Mouse (Mus musculus): ENCODE results near the gene Epdr1. TPM values are rescaled to one million over a fixed set of nuclear protein-coding genes. Genes with fewer than 3 reads are reported as not detected.

Gene Epdr1
- polyA plus RNA-seq, 1 experiment: 0.56 TPM

- Histone ChIP-seq H3K4me1 (ENCODE audit: control insufficient read depth, insufficient read depth, low read length) (no peaks in the 10 kb centered on the region), H3K36me3 (ENCODE audit: control insufficient read depth, insufficient read depth, low read length) (no peaks in the 10 kb centered on the region), H3K4me3 (ENCODE audit: control insufficient read depth, low read depth, low read length) (no peak overlapping the region), H3K27me3 (ENCODE audit: control insufficient read depth, insufficient read depth, low read length) (no peaks in the 10 kb centered on the region), H3K27ac (ENCODE audit: control insufficient read depth, insufficient read depth, low read depth, low read length) (no peak overlapping the region)
- no peak for TF ChIP-seq CTCF (IDR thresholded peaks at IDR 0.05; ENCODE audit: control insufficient read depth, insufficient read depth, insufficient replicate concordance, low read depth, low read length)
- no peak for TF ChIP-seq POLR2A (IDR thresholded peaks at IDR 0.05; ENCODE audit: control insufficient read depth, low read depth, low read length)
Measured at GRCm38 (mm10) chr13:19636131-19636530, 16.4 kb upstream of the Epdr1 start.

GRCm38 (mm10) chr13:19630768-19631709, 11.3 kb upstream of the Epdr1 start:
- TF ChIP-seq POLR2A (IDR thresholded peaks at IDR 0.05; ENCODE audit: control insufficient read depth, low read depth, low read length): no peak
- no peak for TF ChIP-seq CTCF (IDR thresholded peaks at IDR 0.05; ENCODE audit: control insufficient read depth, insufficient read depth, insufficient replicate concordance, low read depth, low read length)
- no peak overlapping the region for H3K27ac ChIP-seq (ENCODE audit: control insufficient read depth, insufficient read depth, low read depth, low read length)
- H3K27me3 ChIP-seq (ENCODE audit: control insufficient read depth, insufficient read depth, low read length): no peaks in the 10 kb centered on the region
- no peaks in the 10 kb centered on the region for H3K4me1 ChIP-seq (ENCODE audit: control insufficient read depth, insufficient read depth, low read length)
- no peak overlapping the region for H3K4me3 ChIP-seq (ENCODE audit: control insufficient read depth, low read depth, low read length)
- no peaks in the 10 kb centered on the region for H3K36me3 ChIP-seq (ENCODE audit: control insufficient read depth, insufficient read depth, low read length)

- no peak overlapping the region for H3K4me3 ChIP-seq (ENCODE audit: control insufficient read depth, low read depth, low read length)
- no peaks in the 10 kb centered on the region for H3K36me3 ChIP-seq (ENCODE audit: control insufficient read depth, insufficient read depth, low read length)
- peaks cover 5% of the 10 kb centered on the region for H3K4me1 ChIP-seq (ENCODE audit: control insufficient read depth, insufficient read depth, low read length)
- TF ChIP-seq CTCF (IDR thresholded peaks at IDR 0.05; ENCODE audit: control insufficient read depth, insufficient read depth, insufficient replicate concordance, low read depth, low read length) (no peak), POLR2A (IDR thresholded peaks at IDR 0.05; ENCODE audit: control insufficient read depth, low read depth, low read length) (no peak)
- H3K27me3 ChIP-seq (ENCODE audit: control insufficient read depth, insufficient read depth, low read length): no peaks in the 10 kb centered on the region
- H3K27ac ChIP-seq (ENCODE audit: control insufficient read depth, insufficient read depth, low read depth, low read length): no peak overlapping the region
Measured at GRCm38 (mm10) chr13:19626473-19626872, 6.7 kb upstream of the Epdr1 start.

- H3K36me3 ChIP-seq (ENCODE audit: control insufficient read depth, insufficient read depth, low read length): no peaks in the 10 kb centered on the region
- no peak overlapping the region for H3K27ac ChIP-seq (ENCODE audit: control insufficient read depth, insufficient read depth, low read depth, low read length)
- H3K4me3 ChIP-seq (ENCODE audit: control insufficient read depth, low read depth, low read length): no peak overlapping the region
- no peak for TF ChIP-seq CTCF (IDR thresholded peaks at IDR 0.05; ENCODE audit: control insufficient read depth, insufficient read depth, insufficient replicate concordance, low read depth, low read length)
- TF ChIP-seq POLR2A (IDR thresholded peaks at IDR 0.05; ENCODE audit: control insufficient read depth, low read depth, low read length): no peak
- peaks cover 5% of the 10 kb centered on the region for H3K4me1 ChIP-seq (ENCODE audit: control insufficient read depth, insufficient read depth, low read length)
- H3K27me3 ChIP-seq (ENCODE audit: control insufficient read depth, insufficient read depth, low read length): no peaks in the 10 kb centered on the region
Measured at GRCm38 (mm10) chr13:19624632-19625320, 5.0 kb upstream of the Epdr1 start.

- no peak for TF ChIP-seq POLR2A (IDR thresholded peaks at IDR 0.05; ENCODE audit: control insufficient read depth, low read depth, low read length)
- no peak for TF ChIP-seq CTCF (IDR thresholded peaks at IDR 0.05; ENCODE audit: control insufficient read depth, insufficient read depth, insufficient replicate concordance, low read depth, low read length)
- Histone ChIP-seq H3K36me3 (ENCODE audit: control insufficient read depth, insufficient read depth, low read length) (no peaks in the 10 kb centered on the region), H3K4me1 (ENCODE audit: control insufficient read depth, insufficient read depth, low read length) (peaks cover 10% of the 10 kb centered on the region), H3K27ac (ENCODE audit: control insufficient read depth, insufficient read depth, low read depth, low read length) (no peak overlapping the region), H3K27me3 (ENCODE audit: control insufficient read depth, insufficient read depth, low read length) (no peaks in the 10 kb centered on the region), H3K4me3 (ENCODE audit: control insufficient read depth, low read depth, low read length) (peak overlapping the region; percentile 1; the same call in 1 of the 2 replicates)
Measured at GRCm38 (mm10) chr13:19623228-19623905, 3.6 kb upstream of the Epdr1 start.

GRCm38 (mm10) chr13:19622573-19623227, 3.0 kb upstream of the Epdr1 start, which contains the start of gene Sfrp4:
Gene Sfrp4, plus strand, starts transcription at chr13:19623104.
- TF ChIP-seq CTCF (IDR thresholded peaks at IDR 0.05; ENCODE audit: control insufficient read depth, insufficient read depth, insufficient replicate concordance, low read depth, low read length) (no peak), POLR2A (IDR thresholded peaks at IDR 0.05; ENCODE audit: control insufficient read depth, low read depth, low read length) (no peak)
- Histone ChIP-seq H3K27me3 (ENCODE audit: control insufficient read depth, insufficient read depth, low read length) (no peaks in the 10 kb centered on the region), H3K36me3 (ENCODE audit: control insufficient read depth, insufficient read depth, low read length) (no peaks in the 10 kb centered on the region), H3K4me3 (ENCODE audit: control insufficient read depth, low read depth, low read length) (peak within 1 kb of the TSS; percentile 1; the same call in 1 of the 2 replicates), H3K4me1 (ENCODE audit: control insufficient read depth, insufficient read depth, low read length) (peaks cover 10% of the 10 kb centered on the region), H3K27ac (ENCODE audit: control insufficient read depth, insufficient read depth, low read depth, low read length) (no peak within 1 kb of the TSS)
